Mouse (Mus musculus) monocyte, adult 59 days (primary cell): ENCODE data around the gene Ints14. TPM values are rescaled to one million over a fixed set of nuclear protein-coding genes. Genes with fewer than 3 reads are reported as not detected.

Source experiments
- total RNA-seq, 2 experiments: library from RNA; stranded (reverse); gene quantifications; one replicate each; pipeline ENCODE4 v1.2.4; 2023

The Ints14 gene
- total RNA-seq: 10 to 100 TPM; 26.5 to 28.0 TPM

DNA sequence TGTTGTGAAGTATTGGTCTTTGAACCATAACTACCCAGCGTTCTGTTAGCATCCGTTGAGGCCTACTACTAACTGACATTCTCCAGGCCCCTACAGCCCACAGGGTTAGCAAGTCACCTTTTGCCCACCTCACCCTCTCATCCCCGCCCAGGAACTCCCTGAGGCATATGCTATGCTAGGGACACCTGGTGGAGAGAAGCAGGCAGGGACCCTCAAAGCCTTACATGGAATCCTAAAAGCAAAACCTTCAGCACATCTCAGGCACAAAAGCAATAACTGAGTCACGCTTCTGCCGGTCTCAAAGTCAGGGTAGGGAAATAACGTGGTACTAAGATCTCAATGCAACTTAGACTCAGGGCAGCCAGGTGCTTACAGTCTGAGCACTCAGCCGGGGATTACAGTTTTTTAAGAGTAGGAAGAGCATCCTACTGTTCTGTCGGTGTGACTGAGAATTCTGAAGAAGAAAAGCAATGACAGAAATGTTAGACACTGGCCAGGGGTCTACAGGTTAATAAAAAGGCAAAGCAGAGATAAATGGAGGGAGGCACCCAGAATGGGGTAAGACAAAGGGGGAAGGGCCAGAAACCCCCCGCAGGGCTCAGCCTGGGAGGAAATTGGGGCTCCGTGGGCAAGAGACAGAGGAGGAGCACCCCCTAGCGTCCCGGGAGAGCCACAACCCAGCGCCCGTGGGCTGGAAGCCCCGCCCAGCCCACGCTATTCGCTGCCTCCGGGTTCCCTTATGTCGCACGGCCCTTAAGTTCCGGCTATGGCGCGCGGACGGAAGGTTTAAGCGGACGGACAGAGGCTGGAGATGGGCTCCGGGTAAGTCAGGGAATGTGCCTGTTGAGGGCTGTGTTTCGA, at the start of gene Ints14:
TSS of gene Ints14 (plus strand) at position 789 of the 861 bp plus-strand sequence.

DNA sequence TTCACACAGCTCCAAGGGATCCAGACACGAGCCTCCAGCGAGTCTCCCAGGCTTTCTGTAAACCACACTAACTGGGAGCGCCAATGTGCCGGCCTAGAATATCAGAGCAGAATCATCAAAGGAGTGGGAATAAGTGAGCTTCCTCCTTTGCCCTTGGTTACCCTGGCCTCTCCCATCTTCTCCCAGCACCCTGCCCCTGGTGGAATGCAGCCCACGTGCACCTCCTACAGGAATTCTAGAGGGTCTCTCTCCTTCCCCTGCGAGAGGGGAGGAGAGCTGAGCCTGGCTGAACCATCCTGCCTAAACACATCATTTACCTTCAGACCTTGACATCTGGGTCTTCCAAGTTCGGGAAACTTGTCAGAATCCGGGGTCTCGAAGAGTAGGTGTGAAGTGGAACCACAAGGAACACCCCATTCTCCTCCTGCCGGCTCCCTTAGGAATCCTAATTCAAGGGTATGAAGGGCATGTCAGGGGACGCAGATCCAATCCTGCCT, 9.5 kb upstream of the Ints14 start, which contains the start of gene Slc24a1:
TSS of gene Slc24a1 (minus strand) at position 447 of the 497 bp plus-strand sequence.

DNA sequence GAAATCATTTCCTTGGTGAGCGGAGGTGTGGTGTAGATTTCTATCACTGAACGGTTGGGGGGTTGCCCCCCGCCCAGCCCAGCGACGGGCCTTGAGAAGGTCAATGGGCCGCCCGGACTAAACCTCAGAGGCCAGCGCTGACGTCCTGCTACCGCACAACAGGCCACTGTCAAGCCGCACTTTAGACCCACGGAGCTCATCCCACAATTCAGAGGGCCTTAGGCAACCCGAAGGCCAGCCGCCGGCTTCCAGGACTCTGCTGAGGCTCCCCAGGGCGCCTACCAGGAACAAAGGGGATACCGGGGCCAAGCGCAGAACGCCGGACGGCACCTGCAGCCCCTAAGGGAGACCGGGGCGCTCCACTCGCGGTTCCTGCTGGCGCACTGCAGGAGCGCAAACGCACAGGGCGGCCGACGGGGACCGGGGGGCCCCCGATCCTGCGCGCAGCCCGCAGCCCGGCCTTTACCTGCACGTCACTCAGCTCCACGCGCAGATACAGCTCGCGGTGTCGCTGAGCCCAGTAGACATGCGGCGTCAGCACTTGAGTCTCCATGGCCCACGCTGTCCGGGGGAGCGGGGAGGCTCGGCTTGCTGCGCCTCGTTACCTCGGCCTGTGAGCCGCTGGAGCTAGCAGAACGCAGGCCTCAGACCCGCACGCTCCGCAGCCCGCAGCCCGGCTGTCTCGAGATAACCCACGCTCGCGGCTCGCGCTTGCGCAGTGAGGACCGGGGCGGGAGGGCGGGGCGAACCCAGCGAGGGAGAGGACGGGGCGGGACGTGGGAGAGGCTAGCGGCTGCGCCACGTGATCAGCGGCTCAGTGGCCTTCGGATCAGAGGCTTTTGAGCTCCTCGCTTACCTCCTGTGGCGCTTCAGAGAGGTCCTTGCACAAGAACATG, 60.5 kb downstream of the Ints14 start, which contains the start of gene Hacd3:
TSS of gene Hacd3 (minus strand) at position 703 of the 896 bp plus-strand sequence.

DNA sequence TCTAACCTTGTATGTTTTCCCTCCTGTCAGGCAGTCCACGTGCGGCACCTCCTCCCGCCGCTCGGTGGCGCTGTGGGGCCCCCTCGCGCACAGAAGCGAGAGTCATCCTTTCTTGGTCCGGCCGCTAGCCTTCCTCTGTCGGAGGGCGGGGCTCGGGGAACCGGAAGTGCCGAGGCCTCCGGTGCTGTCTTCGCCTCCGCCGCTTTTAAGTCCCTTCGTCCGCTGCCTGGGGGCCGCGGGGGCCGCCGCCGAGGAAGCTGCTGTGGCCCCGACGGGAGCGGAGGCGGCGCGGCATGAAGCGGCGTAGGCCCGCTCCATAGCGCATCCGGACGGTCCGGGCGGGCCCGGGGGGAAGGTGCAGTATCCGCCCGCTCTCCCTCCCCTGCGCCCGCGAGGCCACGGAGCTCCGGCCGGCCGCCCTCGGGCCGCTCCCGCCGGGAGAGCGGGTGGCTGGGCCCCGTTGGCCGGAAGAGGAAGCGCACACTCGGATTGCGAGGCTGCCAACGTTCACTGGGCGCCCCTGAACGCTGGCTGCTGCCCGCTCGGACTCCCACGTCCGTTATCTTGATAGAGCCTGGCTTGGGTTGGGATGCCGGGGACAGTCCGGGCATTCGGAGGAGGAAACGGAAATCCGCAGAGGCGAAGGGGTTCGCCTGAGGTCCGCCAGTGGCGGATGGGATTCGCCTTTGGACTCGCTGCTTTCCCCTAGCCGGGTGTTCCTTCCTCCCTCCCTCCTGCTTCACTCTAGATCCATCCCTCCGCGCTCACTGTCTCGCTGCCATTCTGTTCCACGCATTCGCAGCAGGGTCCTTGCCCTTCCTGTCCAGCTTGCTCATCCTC, 71.8 kb downstream of the Ints14 start, which contains the start of gene Dpp8:
TSS of gene Dpp8 (plus strand) at position 146 of the 840 bp plus-strand sequence.

Other genes starting within 250 kb of the Ints14 start
- 100 to 1,000 TPM; 185 to 196 TPM for gene Rab11a, start 223.1 kb upstream of the Ints14 start, total RNA-seq
- 100 to 1,000 TPM; 212 to 226 TPM for gene Dennd4a, start 149.6 kb upstream of the Ints14 start, total RNA-seq
- not detected for gene Slc24a1, start 9.3 kb upstream of the Ints14 start, total RNA-seq
- gene Hacd3, start 60.8 kb downstream of the Ints14 start, total RNA-seq: 10 to 100 TPM; 20.3 to 21.0 TPM
- 10 to 100 TPM; 94.5 to 98.9 TPM for gene Dpp8, start 71.5 kb downstream of the Ints14 start, total RNA-seq
- not detected for gene Igdcc4, start 140.6 kb downstream of the Ints14 start, total RNA-seq
- not detected for gene Igdcc3, start 180.3 kb downstream of the Ints14 start, total RNA-seq
- 1 to 10 TPM; 1.2 to 2.0 TPM for gene Parp16, start 234.4 kb downstream of the Ints14 start, total RNA-seq